Mouse (Mus musculus) frontal cortex, postnatal 10 days (tissue): ENCODE measurements at regions not wholly inside any gene's neighbourhood (a gene's known extent, or its start where the extent isn't known, plus 50 kb on each side); places are given as distances from the start of the nearest gene placed in this dataset.

ENCODE experiments used
- DNase-seq, 2 experiments: peaks; one replicate each; pipeline ENCODE4 v3.0.0; 2022; ENCODE audit warnings: low spot score in 2 of 2, mixed read lengths in 1 of 2

DNA sequence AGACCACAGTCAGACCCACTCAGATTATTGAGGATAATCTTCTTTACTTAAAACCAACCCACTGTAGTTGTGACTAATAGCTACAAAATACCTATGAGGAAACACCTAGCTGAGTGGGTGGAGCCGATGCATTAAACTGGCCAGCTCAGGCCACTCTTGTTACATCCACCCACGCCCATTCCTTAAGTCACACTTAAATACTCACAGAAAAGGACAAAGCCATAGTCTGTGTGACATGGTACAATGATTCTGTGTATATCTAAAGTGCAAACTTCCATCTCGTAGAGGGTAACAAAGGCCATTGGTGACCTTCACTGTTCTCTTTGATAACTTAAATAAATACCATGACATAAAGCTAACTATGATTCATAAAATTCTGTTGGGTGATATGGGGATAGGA lies 103.7 kb upstream of the Arhgap5 start:
- no peak for DNase-seq

DNA sequence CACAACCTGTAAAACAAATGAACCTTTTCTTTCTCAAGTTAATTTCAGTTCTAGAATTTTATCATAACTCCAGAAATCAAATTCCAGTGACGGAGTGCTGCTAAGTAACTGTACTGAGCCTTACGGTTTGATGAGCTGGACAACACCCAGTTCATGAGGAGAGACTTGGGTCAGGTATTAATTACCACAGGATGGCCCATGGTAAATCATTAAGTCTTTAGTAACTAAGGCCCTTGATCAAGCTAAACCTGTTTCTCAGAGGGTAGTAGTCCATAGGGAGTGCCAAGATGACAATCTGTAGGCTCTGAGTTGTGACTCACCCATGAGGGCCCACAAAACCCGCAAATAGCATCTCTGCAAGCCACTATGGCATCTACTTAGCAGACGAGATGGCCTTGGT lies 101.1 kb upstream of the Arhgap5 start:
- no peak for DNase-seq

DNA sequence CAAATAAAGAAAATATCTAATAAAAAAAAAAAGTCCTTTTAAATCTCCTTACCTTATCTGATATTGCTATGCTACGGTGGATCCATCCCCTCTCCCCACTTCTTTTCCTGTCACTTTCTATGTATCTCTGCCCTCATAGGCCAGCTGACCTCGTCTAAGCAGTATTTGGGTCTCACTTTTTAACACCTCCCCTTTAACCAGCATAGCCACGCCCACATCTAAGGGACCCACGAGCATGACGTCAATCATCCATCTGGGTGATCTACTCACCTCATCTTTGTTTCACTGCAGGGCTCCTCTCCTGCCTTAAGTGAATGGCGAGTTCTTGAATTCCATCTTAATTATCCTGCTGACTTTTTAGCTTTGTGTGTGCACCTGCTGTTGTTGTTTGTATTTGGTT lies 97.4 kb upstream of the Arhgap5 start:
- no peak for DNase-seq

DNA sequence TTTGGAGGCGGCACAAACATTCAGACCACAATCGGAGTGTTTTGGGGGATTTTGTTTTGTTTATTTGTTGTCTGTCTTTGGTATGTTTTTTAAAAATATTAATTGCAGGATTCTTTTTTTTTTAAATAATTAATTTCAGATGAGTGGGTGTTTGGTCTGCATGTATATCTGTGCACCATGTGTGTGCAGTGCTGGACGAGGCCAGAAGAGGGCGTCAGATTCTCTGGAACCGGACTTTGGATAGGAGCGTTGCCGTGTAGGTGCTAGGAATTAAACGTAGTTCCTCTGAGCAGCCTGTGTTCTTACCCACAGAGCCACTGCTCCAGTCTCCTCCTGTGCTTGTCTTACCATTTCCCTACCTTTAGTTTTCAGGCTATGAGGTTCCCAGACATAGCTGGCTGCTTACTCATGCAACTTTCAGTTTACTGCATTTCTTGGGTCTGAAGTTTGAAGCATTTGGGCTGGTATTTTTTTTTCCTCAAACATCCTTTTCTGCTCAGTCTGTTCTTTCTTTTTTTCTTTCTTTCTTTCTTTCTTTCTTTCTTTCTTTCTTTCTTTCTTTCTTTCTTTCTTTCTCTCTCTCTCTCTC lies 95.4 kb upstream of the Arhgap5 start:
- DNase-seq = no peak

DNA sequence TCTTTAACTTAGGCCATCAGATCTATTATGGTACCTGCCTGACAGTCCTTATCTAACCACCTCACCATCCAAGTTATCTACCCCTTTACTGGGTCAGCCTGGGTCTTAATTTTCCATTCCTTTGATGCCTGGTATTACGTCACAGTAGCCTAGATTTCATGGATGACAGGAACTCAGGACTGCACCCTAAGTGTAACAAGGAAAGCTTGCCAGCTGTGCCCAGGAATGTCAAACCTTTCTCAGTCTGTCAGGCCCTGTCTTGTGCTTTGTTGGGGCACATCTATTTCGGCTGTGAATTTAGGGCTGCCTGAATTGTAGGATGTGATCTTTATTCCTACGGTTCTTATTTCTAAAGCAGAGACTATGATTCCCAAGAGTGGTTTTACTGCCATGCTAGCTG lies 94.6 kb upstream of the Arhgap5 start:
- DNase-seq = no peak

DNA sequence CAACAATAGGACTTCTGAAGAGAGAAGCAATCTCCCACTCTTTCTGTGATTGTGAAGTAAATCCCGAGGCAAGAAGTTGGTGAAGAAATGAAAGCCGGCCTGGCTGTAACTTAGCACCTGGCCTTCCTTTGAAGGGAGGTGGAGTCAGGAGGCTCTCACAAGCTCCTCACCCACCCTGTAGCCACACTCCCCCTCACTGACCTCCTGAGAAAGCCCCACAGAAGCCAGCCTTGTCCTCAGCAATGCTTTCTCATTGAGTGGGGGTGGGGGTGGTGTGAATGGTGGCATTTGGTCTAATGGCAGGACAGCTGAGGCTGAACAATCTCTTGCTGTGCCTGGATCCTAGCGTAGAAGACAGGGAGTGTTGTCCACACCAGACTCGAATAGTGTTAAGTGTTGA lies 91.6 kb upstream of the Arhgap5 start:
- DNase-seq = no peak

DNA sequence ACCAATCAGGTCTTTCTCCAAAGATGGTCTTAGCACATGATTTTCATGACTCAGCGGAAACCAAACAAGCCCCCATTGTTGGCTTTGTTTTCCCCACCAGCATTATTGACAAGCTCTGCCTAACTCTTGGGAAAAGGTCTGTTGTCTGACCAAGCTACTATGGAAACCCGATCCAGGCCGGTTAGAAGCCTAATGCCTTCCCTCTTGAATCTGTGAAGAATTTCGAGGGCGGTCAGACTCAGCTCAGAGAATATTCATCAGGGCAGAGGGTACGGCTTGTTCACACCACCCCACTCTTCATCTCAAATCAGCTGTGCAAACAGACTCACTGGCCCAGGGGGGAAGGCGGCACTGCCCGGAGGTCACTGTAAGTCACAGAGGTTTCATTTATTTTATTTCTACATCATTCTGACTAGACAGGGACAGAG lies 90.7 kb upstream of the Arhgap5 start:
- no peak for DNase-seq

DNA sequence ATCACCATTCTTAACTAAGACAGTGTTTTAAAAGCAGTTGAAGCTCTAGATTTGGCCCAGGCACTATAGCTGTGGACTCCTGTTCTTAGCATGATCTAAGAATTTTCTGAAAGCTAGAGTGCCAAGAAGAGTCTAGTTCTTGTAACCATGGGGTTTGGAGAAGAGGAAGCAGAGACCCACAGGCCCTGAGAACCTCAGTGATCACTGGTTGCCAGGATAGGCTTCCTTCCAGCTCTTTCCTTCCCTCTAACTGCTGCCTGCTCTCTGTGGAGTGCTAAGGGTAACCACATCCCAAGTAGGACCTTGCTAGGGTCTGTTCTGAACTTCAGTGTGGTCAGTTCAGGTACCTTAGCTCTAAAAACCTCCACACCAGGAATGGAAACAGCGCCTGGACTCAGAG lies 81.0 kb upstream of the Arhgap5 start:
- DNase-seq = no peak

DNA sequence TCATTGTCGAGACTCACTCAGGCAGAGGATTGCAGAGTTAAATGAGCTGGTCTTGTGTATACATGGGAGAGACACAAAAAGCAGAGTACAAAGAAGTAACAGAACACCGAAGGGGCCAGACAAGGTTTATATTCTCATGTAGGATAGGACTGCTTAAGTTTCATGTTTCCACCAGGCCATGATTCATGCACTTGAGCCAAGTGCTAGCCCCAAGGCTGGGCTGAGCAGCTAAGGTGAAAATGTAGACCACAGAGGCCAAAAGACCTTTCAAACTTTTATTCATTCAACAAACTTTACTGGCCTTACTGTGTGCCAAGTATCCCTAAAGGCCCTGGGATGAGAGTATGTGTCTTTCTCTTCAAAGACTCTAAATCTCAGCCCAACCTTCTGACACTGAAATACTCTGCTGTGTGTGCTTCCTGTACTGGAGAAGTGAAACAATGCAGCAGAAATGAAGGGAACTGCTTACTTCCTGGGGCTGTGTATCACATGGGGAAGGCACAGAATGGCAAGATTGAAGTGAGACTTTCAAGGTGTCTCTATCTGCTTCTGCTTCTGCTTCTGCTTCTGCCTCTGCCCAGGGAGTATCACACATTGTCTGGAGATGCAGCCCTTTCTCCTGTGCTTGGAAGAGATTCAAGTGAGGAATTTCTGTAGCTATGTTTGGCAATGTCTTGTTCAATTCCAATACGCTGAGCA lies 79.3 kb upstream of the Arhgap5 start:
- DNase-seq = no peak

DNA sequence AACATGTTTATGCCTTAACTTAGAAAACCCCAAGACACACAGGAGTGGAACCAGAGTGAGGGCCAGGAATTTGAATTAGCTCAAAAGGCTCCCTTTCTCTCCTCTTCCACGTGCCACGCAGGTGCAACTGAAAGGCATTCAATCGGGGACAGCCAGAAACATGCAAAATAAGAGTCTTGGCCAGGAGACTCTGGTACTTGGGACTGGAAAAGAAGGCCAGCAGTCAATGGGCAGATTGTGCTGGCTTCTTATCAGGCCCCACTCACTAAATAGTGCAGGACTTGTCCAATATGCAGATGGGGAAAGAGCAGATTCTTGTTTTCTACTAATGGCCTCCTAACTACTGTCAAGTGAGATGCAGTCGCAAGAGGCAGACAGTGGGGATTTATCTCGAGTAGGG lies 73.8 kb upstream of the Arhgap5 start:
- DNase-seq = peak in 1 of 2 experiments; percentile 36

DNA sequence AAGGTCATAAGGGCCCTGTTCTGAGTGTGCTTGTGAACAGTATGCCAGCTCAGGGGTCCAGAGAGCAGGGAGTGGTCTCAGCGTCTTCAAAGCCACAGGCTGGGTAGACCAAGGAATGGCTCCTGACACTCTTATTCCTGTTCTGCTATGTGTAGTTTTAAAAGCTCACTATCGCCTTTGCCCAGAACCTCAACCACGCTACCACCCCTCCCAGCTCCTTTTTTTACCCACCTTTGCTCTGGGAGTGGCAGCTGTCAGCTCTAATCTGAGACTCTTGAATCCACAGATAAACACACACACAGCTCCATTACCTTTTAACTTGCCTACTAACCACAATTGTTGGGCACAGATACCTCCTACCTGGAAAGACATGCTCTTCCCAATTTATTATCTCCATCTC lies 71.8 kb upstream of the Arhgap5 start:
- DNase-seq = no peak

DNA sequence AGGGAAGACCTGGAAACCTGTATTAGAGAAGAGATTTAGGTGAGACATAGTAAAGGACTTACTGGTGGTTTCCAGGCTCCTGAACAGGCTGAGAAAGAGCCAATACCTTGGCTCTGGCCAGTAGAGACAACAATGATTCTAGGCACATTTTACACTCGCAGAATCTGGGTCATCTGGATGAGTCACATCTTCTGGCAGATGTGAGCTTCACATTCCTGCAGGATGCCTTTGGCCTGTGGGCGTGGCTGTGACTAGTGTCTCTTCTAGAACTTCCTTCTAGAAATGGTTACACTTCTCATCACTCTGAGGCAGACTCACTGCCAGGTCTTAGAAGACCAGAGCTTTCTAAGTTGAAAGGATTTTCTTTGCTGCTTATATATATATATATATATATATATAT lies 69.8 kb upstream of the Arhgap5 start:
- no peak for DNase-seq

DNA sequence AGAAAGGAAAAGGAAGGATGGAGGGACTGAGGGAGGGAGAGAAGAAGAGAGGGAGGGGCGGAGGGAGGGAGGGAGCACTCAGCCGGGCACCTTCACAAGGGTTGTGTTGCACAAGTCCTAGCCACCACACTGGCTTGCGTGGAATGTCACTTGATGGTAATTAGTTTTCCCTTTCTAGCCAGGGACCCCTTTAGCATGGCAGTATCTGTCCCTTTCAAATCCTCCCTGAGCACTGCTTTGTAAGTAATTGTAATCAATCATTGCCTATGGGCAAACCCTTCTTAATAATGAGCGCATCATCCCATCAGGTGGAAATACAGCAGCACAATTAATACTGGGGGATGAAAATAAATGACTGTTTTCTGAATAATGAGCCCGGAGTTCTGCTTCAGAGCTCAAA lies 68.5 kb upstream of the Arhgap5 start:
- DNase-seq = no peak

DNA sequence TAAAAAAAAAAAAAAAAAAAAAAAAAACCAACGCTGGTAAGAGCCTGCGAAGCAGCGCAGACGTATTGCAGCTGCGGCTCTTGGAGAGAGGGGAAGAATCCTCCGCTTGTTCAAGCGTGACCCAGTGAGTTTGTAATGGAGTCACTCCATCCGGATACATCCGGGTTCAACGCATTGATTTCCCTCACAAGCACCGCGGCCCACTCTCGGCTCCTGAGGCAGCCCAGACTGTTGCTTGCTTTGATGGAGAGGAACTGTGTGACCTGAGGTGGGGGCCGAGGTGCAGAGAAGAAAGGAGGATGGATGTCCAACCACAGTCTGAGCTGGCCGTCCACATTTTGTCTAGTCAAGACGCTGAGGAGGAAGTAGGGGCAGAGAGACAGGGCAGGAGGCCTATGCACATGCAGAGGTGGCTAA lies 68.0 kb upstream of the Arhgap5 start:
- DNase-seq = no peak

DNA sequence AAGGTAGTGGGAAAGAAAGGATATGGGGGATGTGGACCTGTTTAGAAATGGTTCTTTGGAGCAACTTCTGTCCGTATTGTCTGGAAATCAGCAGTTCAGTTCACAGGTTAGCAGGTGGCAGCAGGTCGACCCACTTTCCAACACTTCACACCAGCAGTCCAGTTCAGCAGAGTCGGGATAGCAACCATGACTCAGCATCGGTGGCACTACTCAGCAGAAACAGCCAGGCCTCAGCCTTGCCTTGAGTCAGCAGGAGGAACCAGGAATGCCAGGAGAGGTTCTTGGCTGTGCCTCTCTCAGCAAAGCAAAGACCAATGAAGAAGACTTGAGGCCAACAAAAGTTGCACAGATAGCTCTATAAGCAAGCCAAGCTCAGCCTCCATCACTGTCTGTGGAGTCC lies 66.8 kb upstream of the Arhgap5 start:
- no peak for DNase-seq

DNA sequence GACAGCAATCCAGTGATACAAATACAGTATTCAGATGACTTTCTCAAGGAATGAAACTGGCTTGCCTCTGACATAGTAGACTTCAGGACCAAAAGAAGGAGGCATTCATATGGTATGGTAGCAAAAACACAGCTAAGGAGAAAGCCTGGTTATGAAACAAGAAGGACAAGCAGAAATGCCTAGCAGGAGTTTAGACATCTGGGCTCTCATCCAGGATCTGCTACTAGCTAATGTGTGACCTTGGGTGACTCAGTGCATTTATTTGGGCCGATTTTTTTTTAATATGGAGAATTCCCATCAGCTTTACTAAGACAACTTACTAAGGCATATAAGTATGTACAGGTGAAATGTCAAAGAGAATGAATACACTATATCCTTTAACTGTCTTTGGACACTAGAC lies 64.5 kb upstream of the Arhgap5 start:
- no peak for DNase-seq

DNA sequence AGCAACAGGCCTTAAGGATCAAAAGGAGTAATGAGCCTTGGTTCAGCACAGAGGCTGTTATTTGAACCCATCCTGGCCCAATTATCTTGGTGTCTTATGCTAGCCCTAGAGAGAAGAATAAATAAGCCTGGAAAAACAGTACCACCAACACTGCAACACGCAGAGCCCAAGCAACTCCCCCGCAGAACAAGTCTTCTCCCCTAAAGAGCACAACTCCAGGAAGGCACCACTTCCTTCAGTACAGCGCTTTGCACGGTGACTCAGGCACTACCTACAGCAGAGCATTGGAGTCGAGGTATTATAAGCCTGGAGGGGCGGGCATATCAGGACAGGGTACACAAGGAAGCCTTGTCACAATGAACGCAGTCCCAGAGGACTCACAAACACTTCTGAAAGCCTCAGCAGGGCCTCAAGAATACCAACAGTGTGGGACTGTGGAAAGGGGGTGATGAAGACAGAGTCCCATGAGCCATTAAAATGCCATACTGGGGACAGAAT lies 62.9 kb upstream of the Arhgap5 start:
- no peak for DNase-seq

DNA sequence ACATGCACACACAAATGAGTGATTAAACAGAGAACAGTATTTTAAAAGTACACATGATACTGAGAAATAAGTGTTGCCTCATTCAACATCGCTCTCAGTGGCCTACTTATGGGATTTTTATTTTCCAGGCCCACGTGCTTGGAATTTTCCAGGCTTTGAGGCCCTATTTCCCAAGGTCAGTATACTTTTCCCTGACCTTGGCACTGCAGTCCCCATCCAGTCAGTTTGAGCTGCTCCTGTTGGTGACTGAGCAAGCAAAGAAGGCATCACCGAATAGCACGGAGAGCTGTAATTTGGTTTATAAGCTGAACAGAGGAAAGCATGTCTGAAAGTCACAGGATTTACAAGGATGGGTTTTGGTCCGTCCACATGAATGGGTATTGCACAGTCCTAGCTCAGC lies 61.4 kb upstream of the Arhgap5 start:
- DNase-seq = no peak

DNA sequence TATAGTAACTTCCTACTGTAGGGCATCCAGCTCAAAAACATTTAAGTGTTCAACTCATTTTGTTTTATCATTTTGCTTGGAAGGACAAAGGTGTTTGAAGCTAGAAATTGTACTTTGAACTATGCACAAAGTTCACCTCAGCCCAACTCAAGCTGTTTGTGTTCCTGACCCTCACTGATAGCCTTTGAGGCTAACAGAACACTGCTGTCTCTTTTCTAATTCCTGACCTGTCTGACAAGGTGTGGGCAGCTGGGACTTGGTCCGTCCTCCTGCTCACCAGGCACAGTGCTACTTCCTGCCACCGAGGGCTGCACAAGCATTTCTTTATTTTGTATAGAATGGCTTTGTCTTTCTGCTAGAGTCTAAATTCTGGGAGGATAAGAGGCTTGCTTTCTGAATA lies 58.0 kb upstream of the Arhgap5 start:
- no peak for DNase-seq

DNA sequence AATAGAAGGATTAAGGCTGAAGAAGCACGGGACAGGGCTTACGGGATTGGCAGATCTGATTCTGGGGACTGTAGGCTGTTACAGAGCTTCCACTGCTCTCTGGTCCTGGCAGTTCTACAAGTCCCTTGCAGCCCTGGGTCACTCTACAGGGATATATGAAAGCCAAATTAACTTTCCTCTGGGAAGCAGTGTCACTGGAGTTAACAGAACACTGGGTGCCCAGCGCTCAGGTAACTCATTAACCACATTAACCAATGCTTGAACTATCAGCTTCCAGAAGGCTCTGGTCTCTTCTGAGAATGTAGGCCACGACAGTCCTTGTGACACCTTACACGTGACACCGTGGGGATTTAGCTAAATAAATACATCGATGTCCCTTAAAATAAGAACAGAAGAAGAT lies 57.3 kb upstream of the Arhgap5 start:
- DNase-seq = no peak

DNA sequence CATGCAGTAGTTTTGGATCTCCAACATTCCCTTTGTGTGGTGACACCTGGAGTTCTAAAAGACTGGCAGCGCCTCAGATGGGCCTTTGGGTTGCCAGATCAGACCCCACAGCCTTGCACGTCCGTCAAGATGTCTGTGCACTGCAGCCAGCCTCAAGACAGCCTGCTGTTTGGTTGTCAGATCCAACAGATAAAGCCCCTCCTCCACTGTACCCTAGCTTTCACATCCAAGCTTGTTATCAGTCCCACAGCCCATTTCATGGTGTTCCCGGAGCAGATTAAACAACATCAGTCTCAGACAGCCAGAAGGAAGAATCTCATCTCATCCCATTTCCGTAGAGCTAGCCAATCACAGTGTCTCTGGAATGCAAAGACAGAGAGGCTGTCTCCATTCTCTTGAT lies 56.3 kb upstream of the Arhgap5 start:
- DNase-seq = no peak

DNA sequence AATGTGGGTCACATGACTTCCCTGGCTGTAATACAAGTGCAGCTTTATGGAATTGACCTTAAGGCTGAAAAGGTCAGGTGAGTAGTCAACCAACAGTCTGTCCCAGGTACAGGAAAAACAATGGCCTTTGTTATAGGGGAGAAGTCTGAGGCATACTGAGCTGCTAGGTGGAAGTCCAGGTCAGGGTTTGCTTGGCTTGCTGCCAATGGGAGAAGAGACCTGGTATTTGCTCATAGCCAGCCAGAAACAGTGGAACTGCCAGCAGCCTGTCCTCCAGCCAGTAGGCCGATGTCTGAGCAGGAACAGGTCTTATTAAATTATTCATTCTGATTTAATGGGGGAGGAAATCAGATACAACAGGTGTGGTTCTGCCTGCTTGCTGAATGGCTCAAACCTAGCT lies 55.6 kb upstream of the Arhgap5 start:
- DNase-seq = no peak

DNA sequence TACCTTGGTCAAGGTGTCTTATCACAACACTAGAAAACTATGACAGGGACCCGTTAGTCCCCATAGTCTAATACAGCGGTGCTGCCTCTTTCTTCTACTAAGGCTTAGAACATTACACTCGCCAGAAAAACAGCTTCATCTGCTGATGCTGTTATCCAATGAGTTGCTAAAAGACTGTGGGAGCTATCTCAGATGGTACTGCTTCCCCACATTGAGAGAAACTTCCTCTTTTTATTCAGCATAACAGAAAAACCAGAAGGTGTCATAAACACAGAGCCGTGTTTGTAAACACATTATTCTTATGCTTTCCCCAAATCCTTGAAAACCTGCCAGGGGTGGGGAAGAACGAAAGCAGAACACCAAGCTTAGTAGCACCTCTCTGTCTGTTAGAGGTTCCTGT lies 49.9 kb upstream of the Arhgap5 start:
- no peak for DNase-seq
